Mouse (Mus musculus): Measurements from ENCODE around the gene Ifnk. TPM values are rescaled to one million over a fixed set of nuclear protein-coding genes. Genes with fewer than 3 reads are reported as not detected.
A peak's percentile ranks its signal among the peaks of the same experiment; 100 is the strongest.

Gene Ifnk
- polyA plus RNA-seq, 1 experiment from 2014 or later, result not detected

DNA sequence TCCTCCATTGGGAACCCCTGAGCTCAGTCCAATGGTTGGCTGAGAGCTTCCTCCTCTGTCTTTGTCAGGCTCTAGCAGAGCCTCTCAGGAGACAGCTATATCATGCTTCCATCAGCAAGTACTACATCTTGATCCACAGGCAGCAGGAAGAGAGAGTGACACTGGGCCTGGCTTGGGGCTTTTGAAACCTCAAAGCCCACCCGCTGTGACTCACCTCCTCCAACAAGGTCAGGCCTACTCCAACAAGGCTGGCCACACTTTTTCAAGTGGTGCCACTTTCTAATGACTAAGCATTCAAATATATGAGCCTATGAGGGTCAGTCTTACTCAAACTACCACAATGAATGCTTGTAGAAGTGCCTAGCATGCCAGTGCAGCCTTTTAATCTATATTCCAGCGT lies 20.6 kb downstream of the Ifnk start:
- Histone ChIP-seq H3K4me2 (replicated peaks) (no peak overlapping the region), H3K9me3 (no peaks in the 10 kb centered on the region), H3K27ac (no peak overlapping the region), H3K9ac (no peak overlapping the region), H3K4me1 (no peaks in the 10 kb centered on the region), H3K27me3 (replicated peaks) (no peaks in the 10 kb centered on the region), H3K4me3 (no peak overlapping the region), H3K36me3 (no peaks in the 10 kb centered on the region)
- no peak for ATAC-seq (ENCODE audit: low FRiP score, low read depth)
- 91% methylated on average over 2 of the region's 2 CpGs for WGBS

DNA sequence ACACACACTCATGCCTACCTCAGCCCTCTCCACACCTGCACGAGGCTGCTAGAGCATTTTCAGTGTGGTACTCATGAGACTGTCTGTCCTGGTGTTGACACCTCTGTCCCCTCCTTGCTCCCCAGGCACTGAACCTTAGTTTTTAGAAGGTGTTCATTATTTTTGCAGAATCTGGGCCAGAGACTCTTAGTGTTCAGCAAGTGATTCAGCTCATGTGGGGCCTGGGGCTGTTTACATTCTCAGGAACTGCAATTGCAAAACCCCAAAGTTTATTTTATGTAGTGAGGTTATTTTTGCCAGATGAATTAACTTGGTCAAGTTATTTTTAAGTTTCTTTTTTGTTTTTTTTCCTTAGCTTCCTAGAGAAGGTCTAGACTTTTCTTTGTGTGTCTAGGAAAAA lies 21.7 kb downstream of the Ifnk start:
- Histone ChIP-seq H3K9ac (no peak overlapping the region), H3K36me3 (no peaks in the 10 kb centered on the region), H3K27ac (no peak overlapping the region), H3K4me2 (replicated peaks) (no peak overlapping the region), H3K9me3 (no peaks in the 10 kb centered on the region), H3K4me3 (no peak overlapping the region), H3K4me1 (no peaks in the 10 kb centered on the region), H3K27me3 (replicated peaks) (no peaks in the 10 kb centered on the region)
- no peak for ATAC-seq (ENCODE audit: low FRiP score, low read depth)
- WGBS, result 73% methylated on average over 1 of the region's 1 CpGs

DNA sequence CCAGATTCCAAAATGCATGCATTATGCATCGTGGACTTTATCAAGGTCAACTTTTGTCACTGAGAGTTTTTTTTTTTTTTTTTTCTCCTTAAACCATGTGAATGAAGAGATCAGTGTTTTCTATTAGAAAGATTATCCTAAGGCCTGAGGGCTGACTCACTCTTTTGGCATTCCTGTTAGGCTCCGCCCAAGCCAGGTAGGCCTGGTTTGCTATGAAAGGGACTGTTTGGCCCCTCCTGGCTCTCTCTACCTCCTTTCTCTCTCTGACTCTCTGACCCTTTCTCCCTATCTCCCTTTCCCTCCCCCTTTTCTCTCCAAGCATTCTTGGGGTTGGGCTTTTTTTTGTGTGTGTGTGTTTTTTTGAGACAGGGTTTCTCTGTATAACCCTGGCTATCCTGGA lies 23.7 kb downstream of the Ifnk start:
- no peak overlapping the region for H3K9ac ChIP-seq
- H3K4me1 ChIP-seq, result no peaks in the 10 kb centered on the region
- no peak overlapping the region for H3K27ac ChIP-seq
- no peak for ATAC-seq (ENCODE audit: low FRiP score, low read depth)
- no peaks in the 10 kb centered on the region for H3K9me3 ChIP-seq
- no peak overlapping the region for H3K4me2 ChIP-seq (replicated peaks)
- H3K4me3 ChIP-seq, result no peak overlapping the region
- 92% methylated on average over 2 of the region's 2 CpGs for WGBS
- H3K27me3 ChIP-seq (replicated peaks), result no peaks in the 10 kb centered on the region
- no peaks in the 10 kb centered on the region for H3K36me3 ChIP-seq

DNA sequence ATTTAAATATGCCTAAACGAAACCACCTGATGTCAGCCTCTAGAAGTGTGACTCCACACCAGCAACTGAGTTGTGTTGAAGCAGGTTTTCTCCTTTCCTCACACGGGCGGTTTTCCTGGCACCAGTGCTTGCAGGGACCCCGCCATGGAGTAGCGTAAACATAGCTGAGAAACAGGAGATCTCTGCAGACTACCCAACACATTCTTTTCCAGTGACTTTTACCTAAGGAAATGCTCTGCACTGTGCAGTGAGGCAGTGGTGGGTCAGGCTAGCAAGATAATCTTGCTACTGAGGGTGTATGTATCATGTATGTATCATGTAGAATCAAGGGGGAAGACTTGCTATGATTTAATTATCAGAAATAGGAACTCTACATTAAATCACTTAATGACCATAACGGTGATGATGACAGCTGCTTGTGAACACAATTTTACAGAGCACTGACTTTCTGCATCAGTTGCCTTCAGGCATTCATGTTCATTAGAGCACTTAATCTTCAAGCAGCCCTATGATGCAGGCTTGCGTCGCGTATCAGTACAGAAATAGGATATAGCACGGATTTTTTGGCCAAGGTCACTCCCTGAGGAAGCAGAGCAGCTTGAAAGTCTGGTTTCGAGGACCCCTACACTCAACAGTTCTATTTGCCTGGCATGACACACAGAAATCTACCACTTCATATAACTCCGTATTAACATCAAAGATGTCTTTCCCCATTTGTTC lies 26.2 kb downstream of the Ifnk start:
- no peaks in the 10 kb centered on the region for H3K36me3 ChIP-seq
- H3K4me1 ChIP-seq, result no peaks in the 10 kb centered on the region
- no peak overlapping the region for H3K4me3 ChIP-seq
- H3K9ac ChIP-seq, result no peak overlapping the region
- H3K27ac ChIP-seq, result no peak overlapping the region
- H3K27me3 ChIP-seq (replicated peaks), result no peaks in the 10 kb centered on the region
- no peak overlapping the region for H3K4me2 ChIP-seq (replicated peaks)
- no peaks in the 10 kb centered on the region for H3K9me3 ChIP-seq
- ATAC-seq (ENCODE audit: low FRiP score, low read depth), result no peak
- 80% methylated on average over 12 of the region's 12 CpGs for WGBS

DNA sequence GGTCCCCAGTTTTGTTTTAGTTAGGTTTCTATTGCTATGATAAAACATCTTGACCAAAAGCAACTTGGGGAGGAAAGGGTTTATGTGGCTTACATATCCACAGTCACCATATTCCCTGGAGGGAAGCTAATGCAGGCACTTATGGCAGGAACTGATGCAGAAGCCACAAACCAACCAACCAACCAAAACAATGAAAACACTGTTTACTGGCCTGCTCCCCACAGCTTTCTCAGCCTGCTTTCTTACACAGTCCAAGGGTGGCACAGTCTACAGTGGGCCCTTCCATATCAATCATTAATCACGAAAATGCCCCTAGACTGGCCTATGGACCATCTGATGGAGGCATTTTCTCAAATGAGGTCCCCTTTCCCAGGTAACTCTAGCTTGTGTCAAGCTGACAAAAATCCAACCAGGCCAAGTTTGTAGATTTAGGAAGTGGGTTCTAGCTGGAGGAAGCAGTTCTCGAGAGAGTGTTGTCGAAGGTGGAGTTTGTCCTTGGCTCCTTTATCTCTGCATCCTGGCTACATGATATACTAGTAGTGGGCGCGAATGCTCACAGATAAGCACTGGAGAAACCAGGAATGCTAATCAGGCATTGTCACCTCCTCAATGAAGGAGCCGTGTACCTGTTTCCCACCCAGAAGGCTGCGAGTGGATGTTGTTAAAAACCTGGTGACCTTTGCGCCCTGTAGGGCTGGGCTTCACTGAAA lies 35.9 kb downstream of the Ifnk start:
- peaks cover 3% of the 10 kb centered on the region; the same call in 1 of the 2 replicates for H3K36me3 ChIP-seq
- WGBS, result 93% methylated on average over 8 of the region's 8 CpGs
- no peak overlapping the region for H3K4me3 ChIP-seq
- H3K27me3 ChIP-seq (replicated peaks), result no peaks in the 10 kb centered on the region
- no peak for ATAC-seq (ENCODE audit: low FRiP score, low read depth)
- no peak overlapping the region for H3K9ac ChIP-seq
- H3K9me3 ChIP-seq, result no peaks in the 10 kb centered on the region
- H3K4me2 ChIP-seq (replicated peaks), result no peak overlapping the region
- no peaks in the 10 kb centered on the region for H3K4me1 ChIP-seq
- no peak overlapping the region for H3K27ac ChIP-seq

DNA sequence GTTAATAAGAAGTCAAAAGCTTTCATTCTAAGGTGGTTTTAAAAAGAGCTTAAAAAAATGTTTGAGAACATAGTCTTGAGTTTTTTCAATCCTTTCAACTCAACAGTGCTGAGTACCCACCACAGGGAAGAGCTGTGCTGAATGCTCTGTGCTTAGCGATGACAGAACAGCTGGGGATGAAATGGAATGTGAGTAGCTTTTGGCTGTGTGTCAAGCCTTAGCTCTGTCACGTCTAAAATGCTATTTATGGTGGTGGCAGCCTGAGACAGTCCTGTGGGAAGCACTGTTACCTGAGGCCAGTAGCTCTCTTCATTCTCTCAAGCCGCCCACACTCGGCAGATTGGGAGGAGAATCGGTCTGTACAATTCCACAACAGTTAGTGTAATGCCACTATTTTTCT lies 37.9 kb downstream of the Ifnk start:
- 73% methylated on average over 5 of the region's 5 CpGs for WGBS
- Histone ChIP-seq H3K27ac (no peak overlapping the region), H3K27me3 (replicated peaks) (no peaks in the 10 kb centered on the region), H3K4me2 (replicated peaks) (no peak overlapping the region), H3K36me3 (peaks cover 3% of the 10 kb centered on the region; the same call in 1 of the 2 replicates), H3K4me3 (no peak overlapping the region), H3K9ac (no peak overlapping the region), H3K9me3 (no peaks in the 10 kb centered on the region), H3K4me1 (no peaks in the 10 kb centered on the region)
- ATAC-seq (ENCODE audit: low FRiP score, low read depth), result no peak

DNA sequence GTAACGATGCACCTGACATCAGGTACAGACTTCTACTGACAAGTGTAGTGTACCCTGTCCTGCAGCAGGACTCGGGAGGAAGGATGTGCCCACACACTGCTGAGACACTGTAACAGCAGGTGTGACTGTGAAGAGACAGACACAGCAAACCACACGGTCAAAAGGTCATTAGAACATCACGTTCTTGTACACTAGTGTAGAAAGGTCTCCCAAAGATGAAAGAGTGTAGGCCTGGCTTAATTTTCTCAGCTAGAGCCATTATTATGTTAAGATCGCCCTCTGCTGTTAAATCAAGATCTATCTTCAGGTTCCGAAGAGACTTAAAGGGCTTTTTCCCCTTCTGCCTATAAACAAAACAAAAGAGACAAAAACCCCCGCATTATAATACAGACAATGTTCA lies 40.9 kb downstream of the Ifnk start:
- H3K36me3 ChIP-seq, result peaks cover 5% of the 10 kb centered on the region; the same call in 1 of the 2 replicates

DNA sequence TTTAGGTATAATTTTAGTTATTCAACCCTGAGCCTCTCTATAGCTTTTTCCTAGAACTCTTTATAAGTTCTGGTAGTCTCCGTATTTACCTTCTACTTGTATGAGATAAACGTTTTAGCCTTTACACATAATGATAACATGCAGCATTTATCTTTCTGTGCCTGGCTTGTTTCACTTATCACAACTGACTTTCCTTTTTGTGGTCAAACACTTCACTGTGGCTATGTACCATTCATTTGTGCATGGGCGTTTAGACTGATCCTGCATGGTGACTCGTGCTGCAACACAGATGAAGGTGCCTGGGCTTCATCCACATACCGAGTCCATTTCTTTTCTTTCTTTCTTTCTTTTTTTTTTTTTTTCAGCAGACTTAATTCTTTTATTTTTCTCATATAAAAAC lies 49.8 kb downstream of the Ifnk start:
- WGBS, result 93% methylated on average over 5 of the region's 5 CpGs
- Histone ChIP-seq H3K4me3 (no peak overlapping the region), H3K36me3 (peaks cover 29% of the 10 kb centered on the region), H3K27ac (no peak overlapping the region), H3K27me3 (replicated peaks) (no peaks in the 10 kb centered on the region), H3K4me2 (replicated peaks) (no peak overlapping the region), H3K9me3 (no peaks in the 10 kb centered on the region), H3K9ac (no peak overlapping the region), H3K4me1 (no peaks in the 10 kb centered on the region)
- no peak for ATAC-seq (ENCODE audit: low FRiP score, low read depth)

More for the DNA sequence above, 40.9 kb downstream of the Ifnk start:
- H3K27ac ChIP-seq, result no peak overlapping the region
- H3K9me3 ChIP-seq, result no peaks in the 10 kb centered on the region
- no peak overlapping the region for H3K4me3 ChIP-seq
- no peaks in the 10 kb centered on the region for H3K4me1 ChIP-seq
- peak; percentile 65; the same call in 1 of the 2 replicates for ATAC-seq (ENCODE audit: low FRiP score, low read depth)
- H3K4me2 ChIP-seq (replicated peaks), result no peak overlapping the region
- no peaks in the 10 kb centered on the region for H3K27me3 ChIP-seq (replicated peaks)
- WGBS, result 31% methylated on average over 7 of the region's 7 CpGs
- no peak overlapping the region for H3K9ac ChIP-seq

Other genes with a start within 250 kb of the Ifnk start
- 6.2 and 8.4 TPM in 2 replicates for gene Mob3b, start 5.4 kb downstream of the Ifnk start, polyA plus RNA-seq (2016; fragmentation: Nextera tagmentation; extraction: Ambion mirVana)
- 34.6 and 34.8 TPM in 2 replicates for gene C9orf72, start 74.1 kb downstream of the Ifnk start, polyA plus RNA-seq (2016; fragmentation: Nextera tagmentation; extraction: Ambion mirVana)

All from neural tube, embryonic 12.5 days (tissue).